Mouse (Mus musculus): Measurements from ENCODE around the gene Crlf1. TPM values are rescaled to one million over a fixed set of nuclear protein-coding genes. Genes with fewer than 3 reads are reported as not detected.

Gene Crlf1
- polyA plus RNA-seq, 1 experiment from 2014 or later, result 3.8 TPM

GRCm38 (mm10) chr8:70540507-70541071, 47.6 kb downstream of the Crlf1 start:
- Histone ChIP-seq H3K9ac (peak overlapping the region; percentile 91), H3K4me3 (peak overlapping the region; percentile 89), H3K36me3 (peaks cover 15% of the 10 kb centered on the region), H3K27me3 (no peaks in the 10 kb centered on the region), H3K4me2 (peak overlapping the region; percentile 93), H3K4me1 (replicated peaks) (peaks cover 40% of the 10 kb centered on the region), H3K9me3 (replicated peaks) (no peaks in the 10 kb centered on the region), H3K27ac (peak overlapping the region; percentile 96)
- 28% methylated on average over 7 of the region's 7 CpGs for WGBS
- ATAC-seq (replicated peaks; ENCODE audit: insufficient number of reproducible peaks, insufficient read depth, low FRiP score, low read depth), result no peak

DNA sequence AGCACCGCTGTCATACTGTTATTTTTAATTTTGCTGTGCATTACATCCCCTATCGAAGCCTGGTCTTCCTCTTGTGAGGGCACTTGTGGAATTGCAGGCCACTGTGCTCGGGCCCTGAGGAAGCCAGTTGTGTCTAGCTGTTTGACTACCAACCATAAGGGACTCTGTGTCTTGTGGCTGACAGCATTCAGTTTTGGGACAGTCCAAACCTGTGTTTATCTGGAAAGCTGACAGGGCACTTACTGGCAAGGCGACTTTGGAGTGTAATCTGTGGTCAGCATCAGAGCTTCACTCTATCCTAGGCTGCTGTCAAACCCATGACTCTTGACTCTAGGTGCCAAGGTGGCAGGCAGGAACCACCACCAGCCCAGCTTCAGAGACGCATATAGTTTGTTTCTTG, 48.1 kb downstream of the Crlf1 start:
- H3K9me3 ChIP-seq (replicated peaks), result no peaks in the 10 kb centered on the region
- H3K36me3 ChIP-seq, result peaks cover 10% of the 10 kb centered on the region
- H3K9ac ChIP-seq, result peak overlapping the region; percentile 91; the same call in 1 of the 2 replicates
- peak overlapping the region; percentile 93 for H3K4me2 ChIP-seq
- 50% methylated on average over 5 of the region's 5 CpGs for WGBS
- peaks cover 40% of the 10 kb centered on the region for H3K4me1 ChIP-seq (replicated peaks)
- H3K4me3 ChIP-seq, result peak overlapping the region; percentile 89
- ATAC-seq (replicated peaks; ENCODE audit: insufficient number of reproducible peaks, insufficient read depth, low FRiP score, low read depth), result no peak
- no peaks in the 10 kb centered on the region for H3K27me3 ChIP-seq
- H3K27ac ChIP-seq, result peak overlapping the region; percentile 43; the same call in 1 of the 2 replicates

GRCm38 (mm10) chr8:70544200-70544687, 51.3 kb downstream of the Crlf1 start:
- H3K27me3 ChIP-seq, result no peaks in the 10 kb centered on the region
- no peak for ATAC-seq (replicated peaks; ENCODE audit: insufficient number of reproducible peaks, insufficient read depth, low FRiP score, low read depth)
- H3K4me3 ChIP-seq, result no peak overlapping the region
- H3K4me2 ChIP-seq, result no peak overlapping the region
- H3K9me3 ChIP-seq (replicated peaks), result no peaks in the 10 kb centered on the region
- H3K27ac ChIP-seq, result no peak overlapping the region
- no peak overlapping the region for H3K9ac ChIP-seq
- WGBS, result 56% methylated on average over 6 of the region's 6 CpGs
- H3K4me1 ChIP-seq (replicated peaks), result peaks cover 44% of the 10 kb centered on the region
- no peaks in the 10 kb centered on the region for H3K36me3 ChIP-seq

DNA sequence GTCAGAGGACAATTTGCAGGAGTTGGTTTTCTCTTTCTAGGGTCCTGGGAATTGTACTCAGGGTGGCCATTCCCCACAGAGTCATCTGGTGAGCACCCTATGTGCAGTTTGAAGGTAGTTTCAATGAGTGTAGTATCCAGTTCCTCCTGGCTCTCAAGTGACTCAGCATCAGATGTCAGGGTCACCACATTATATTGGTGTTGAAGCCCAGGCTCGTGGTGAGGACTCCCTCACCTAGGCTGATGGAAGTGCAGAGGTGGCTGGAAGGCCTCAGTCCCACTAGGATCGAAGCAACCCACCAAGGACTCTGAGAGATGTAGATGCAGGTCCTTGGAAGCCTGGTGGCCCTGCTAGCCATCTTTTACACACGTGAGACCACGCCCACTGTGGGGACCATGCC, 53.5 kb downstream of the Crlf1 start:
- H3K9me3 ChIP-seq (replicated peaks), result no peaks in the 10 kb centered on the region
- peaks cover 36% of the 10 kb centered on the region for H3K4me1 ChIP-seq (replicated peaks)
- H3K36me3 ChIP-seq, result no peaks in the 10 kb centered on the region
- H3K4me2 ChIP-seq, result no peak overlapping the region
- no peak overlapping the region for H3K9ac ChIP-seq
- WGBS, result 72% methylated on average over 4 of the region's 4 CpGs
- no peak overlapping the region for H3K4me3 ChIP-seq
- no peaks in the 10 kb centered on the region for H3K27me3 ChIP-seq
- H3K27ac ChIP-seq, result no peak overlapping the region
- ATAC-seq (replicated peaks; ENCODE audit: insufficient number of reproducible peaks, insufficient read depth, low FRiP score, low read depth), result no peak

GRCm38 (mm10) chr8:70547762-70548161, 54.8 kb downstream of the Crlf1 start:
- Histone ChIP-seq H3K4me1 (replicated peaks) (peaks cover 39% of the 10 kb centered on the region), H3K27me3 (no peaks in the 10 kb centered on the region)
- no peak for ATAC-seq (replicated peaks; ENCODE audit: insufficient number of reproducible peaks, insufficient read depth, low FRiP score, low read depth)

GRCm38 (mm10) chr8:70549412-70550184, 56.6 kb downstream of the Crlf1 start:
- H3K4me2 ChIP-seq, result no peak overlapping the region
- ATAC-seq (replicated peaks; ENCODE audit: insufficient number of reproducible peaks, insufficient read depth, low FRiP score, low read depth), result no peak
- 86% methylated on average over 10 of the region's 10 CpGs for WGBS
- no peak overlapping the region for H3K4me3 ChIP-seq
- H3K27me3 ChIP-seq, result no peaks in the 10 kb centered on the region
- no peak overlapping the region for H3K9ac ChIP-seq
- no peaks in the 10 kb centered on the region for H3K9me3 ChIP-seq (replicated peaks)
- H3K27ac ChIP-seq, result no peak overlapping the region
- H3K36me3 ChIP-seq, result no peaks in the 10 kb centered on the region
- H3K4me1 ChIP-seq (replicated peaks), result peaks cover 49% of the 10 kb centered on the region

More at GRCm38 (mm10) chr8:70547762-70548161, 54.8 kb downstream of the Crlf1 start:
- Histone ChIP-seq H3K9ac (no peak overlapping the region), H3K4me2 (no peak overlapping the region), H3K9me3 (replicated peaks) (no peaks in the 10 kb centered on the region), H3K4me3 (no peak overlapping the region), H3K36me3 (no peaks in the 10 kb centered on the region), H3K27ac (0 out of 2 replicates have a peak overlapping the region, but pooled peaks have one; percentile 0)
- 86% methylated on average over 6 of the region's 6 CpGs for WGBS

DNA sequence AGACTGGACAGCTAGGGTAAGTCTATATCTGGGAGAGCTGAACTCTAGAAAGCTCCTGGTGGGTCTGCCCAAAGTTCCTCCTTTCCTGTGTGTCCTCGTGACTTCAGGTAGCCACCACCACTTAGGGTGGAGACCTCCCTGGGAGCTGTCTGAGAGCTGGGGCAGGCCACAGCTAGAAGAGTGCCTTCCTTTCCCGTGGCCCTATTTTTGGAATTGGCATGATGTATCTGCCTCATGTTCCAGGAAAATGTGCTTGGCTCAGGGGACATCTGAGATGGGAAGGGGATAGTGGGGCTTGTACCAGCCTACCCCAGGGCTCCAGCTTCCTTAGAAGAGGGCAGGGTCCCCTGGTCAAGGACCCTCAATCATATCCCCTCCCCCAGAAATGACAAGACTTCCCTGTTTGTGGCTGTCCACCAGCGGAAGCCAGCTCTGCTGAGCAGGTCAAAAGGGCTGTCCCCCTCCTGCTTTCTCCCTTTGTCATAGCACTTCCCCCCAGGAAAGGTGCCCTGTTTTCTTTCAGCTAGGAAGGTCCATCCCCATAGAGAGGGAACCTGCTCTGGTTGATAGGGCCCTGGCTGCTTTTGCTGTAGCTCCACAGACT, 58.7 kb downstream of the Crlf1 start:
- no peaks in the 10 kb centered on the region for H3K27me3 ChIP-seq
- H3K36me3 ChIP-seq, result no peaks in the 10 kb centered on the region
- H3K9me3 ChIP-seq (replicated peaks), result no peaks in the 10 kb centered on the region
- no peak for ATAC-seq (replicated peaks; ENCODE audit: insufficient number of reproducible peaks, insufficient read depth, low FRiP score, low read depth)
- no peak overlapping the region for H3K4me3 ChIP-seq
- peak overlapping the region; percentile 73 for H3K27ac ChIP-seq
- 33% methylated on average over 3 of the region's 3 CpGs for WGBS
- peaks cover 53% of the 10 kb centered on the region for H3K4me1 ChIP-seq (replicated peaks)
- H3K4me2 ChIP-seq, result peak overlapping the region; percentile 35
- H3K9ac ChIP-seq, result no peak overlapping the region

GRCm38 (mm10) chr8:70552836-70553235, 59.9 kb downstream of the Crlf1 start:
- Histone ChIP-seq H3K27me3 (no peaks in the 10 kb centered on the region), H3K4me1 (replicated peaks) (peaks cover 53% of the 10 kb centered on the region), H3K36me3 (no peaks in the 10 kb centered on the region), H3K4me2 (no peak overlapping the region), H3K4me3 (no peak overlapping the region), H3K27ac (peak overlapping the region; percentile 73), H3K9me3 (replicated peaks) (no peaks in the 10 kb centered on the region), H3K9ac (no peak overlapping the region)
- ATAC-seq (replicated peaks; ENCODE audit: insufficient number of reproducible peaks, insufficient read depth, low FRiP score, low read depth), result peak; percentile 39; the same call in 1 of the 2 replicates
- WGBS, result 19% methylated on average over 1 of the region's 1 CpGs

Other genes with a start within 250 kb of the Crlf1 start
- gene Homer3, start 210.3 kb upstream of the Crlf1 start, polyA plus RNA-seq (2015; fragmentation: Nextera tagmentation; extraction: Ambion mirVana), result 24.2 and 33.6 TPM in 2 replicates
- gene Ddx49, start 190.7 kb upstream of the Crlf1 start, polyA plus RNA-seq (2015; fragmentation: Nextera tagmentation; extraction: Ambion mirVana), result 25.2 and 33.6 TPM in 2 replicates
- 241 and 335 TPM in 2 replicates for gene Cope, start 190.6 kb upstream of the Crlf1 start, polyA plus RNA-seq (2015; fragmentation: Nextera tagmentation; extraction: Ambion mirVana)
- 1.3 and 2.3 TPM in 2 replicates for gene Cers1, start 177.4 kb upstream of the Crlf1 start, polyA plus RNA-seq (2015; fragmentation: Nextera tagmentation; extraction: Ambion mirVana)
- gene Gdf1, start 163.3 kb upstream of the Crlf1 start, polyA plus RNA-seq (2015; fragmentation: Nextera tagmentation; extraction: Ambion mirVana), result 0.31 and 1.4 TPM in 2 replicates
- 10.5 and 13.4 TPM in 2 replicates for gene Upf1, start 139.9 kb upstream of the Crlf1 start, polyA plus RNA-seq (2015; fragmentation: Nextera tagmentation; extraction: Ambion mirVana)
- gene Comp, start 119.6 kb upstream of the Crlf1 start, polyA plus RNA-seq (2015; fragmentation: Nextera tagmentation; extraction: Ambion mirVana), result 2.8 and 4.0 TPM in 2 replicates
- 8.7 and 14.2 TPM in 2 replicates for gene Crtc1, start 53.6 kb upstream of the Crlf1 start, polyA plus RNA-seq (2015; fragmentation: Nextera tagmentation; extraction: Ambion mirVana)
- gene Klhl26, start 16.2 kb upstream of the Crlf1 start, polyA plus RNA-seq (2015; fragmentation: Nextera tagmentation; extraction: Ambion mirVana), result 8.7 and 12.7 TPM in 2 replicates
- gene Tmem59l, start 5.8 kb upstream of the Crlf1 start, polyA plus RNA-seq (2015; fragmentation: Nextera tagmentation; extraction: Ambion mirVana), result 0.24 and 0.96 TPM in 2 replicates
- gene Rex1bd, start 13.6 kb downstream of the Crlf1 start, polyA plus RNA-seq (2015; fragmentation: Nextera tagmentation; extraction: Ambion mirVana), result 116 and 117 TPM in 2 replicates
- 684 and 768 TPM in 2 replicates for gene Uba52, start 17.6 kb downstream of the Crlf1 start, polyA plus RNA-seq (2015; fragmentation: Nextera tagmentation; extraction: Ambion mirVana)
- 203 and 274 TPM in 2 replicates for gene Fkbp8, start 34.6 kb downstream of the Crlf1 start, polyA plus RNA-seq (2015; fragmentation: Nextera tagmentation; extraction: Ambion mirVana)
- gene Kxd1, start 34.8 kb downstream of the Crlf1 start, polyA plus RNA-seq (2015; fragmentation: Nextera tagmentation; extraction: Ambion mirVana), result 64.5 and 68.8 TPM in 2 replicates
- 10.8 and 15.0 TPM in 2 replicates for gene Ell, start 46.3 kb downstream of the Crlf1 start, polyA plus RNA-seq (2015; fragmentation: Nextera tagmentation; extraction: Ambion mirVana)
- gene Isyna1, start 101.2 kb downstream of the Crlf1 start, polyA plus RNA-seq (2015; fragmentation: Nextera tagmentation; extraction: Ambion mirVana), result 92.9 and 121 TPM in 2 replicates
- 62.1 and 82.6 TPM in 2 replicates for gene Ssbp4, start 115.7 kb downstream of the Crlf1 start, polyA plus RNA-seq (2015; fragmentation: Nextera tagmentation; extraction: Ambion mirVana)
- 1.4 and 3.4 TPM in 2 replicates for gene Lrrc25, start 123.0 kb downstream of the Crlf1 start, polyA plus RNA-seq (2015; fragmentation: Nextera tagmentation; extraction: Ambion mirVana)
- 0.89 and 1.3 TPM in 2 replicates for gene Gdf15, start 139.3 kb downstream of the Crlf1 start, polyA plus RNA-seq (2015; fragmentation: Nextera tagmentation; extraction: Ambion mirVana)
- 32.2 and 36.3 TPM in 2 replicates for gene Pgpep1, start 167.2 kb downstream of the Crlf1 start, polyA plus RNA-seq (2015; fragmentation: Nextera tagmentation; extraction: Ambion mirVana)
- gene Lsm4, start 180.1 kb downstream of the Crlf1 start, polyA plus RNA-seq (2015; fragmentation: Nextera tagmentation; extraction: Ambion mirVana), result 256 and 281 TPM in 2 replicates
- 79.8 and 89.0 TPM in 2 replicates for gene Jund, start 205.8 kb downstream of the Crlf1 start, polyA plus RNA-seq (2015; fragmentation: Nextera tagmentation; extraction: Ambion mirVana)
- 0.04 TPM in 2 replicates for gene Iqcn, start 210.3 kb downstream of the Crlf1 start, polyA plus RNA-seq (2015; fragmentation: Nextera tagmentation; extraction: Ambion mirVana)
- gene Gm3336, start 225.4 kb downstream of the Crlf1 start, polyA plus RNA-seq (2015; fragmentation: Nextera tagmentation; extraction: Ambion mirVana), result not detected in 2 replicates
- 0.19 and 0.32 TPM in 2 replicates for gene Pde4c, start 230.6 kb downstream of the Crlf1 start, polyA plus RNA-seq (2015; fragmentation: Nextera tagmentation; extraction: Ambion mirVana)

All from heart, embryonic 15.5 days (tissue).